Mouse (Mus musculus): ENCODE data around the gene Smg7.

The Smg7 gene

GRCm38 (mm10) chr1:152840343-152840742, 62.1 kb downstream of the Smg7 start:
- no peak for DNase-seq (ENCODE audit: low spot score in 2 of 2)

DNA sequence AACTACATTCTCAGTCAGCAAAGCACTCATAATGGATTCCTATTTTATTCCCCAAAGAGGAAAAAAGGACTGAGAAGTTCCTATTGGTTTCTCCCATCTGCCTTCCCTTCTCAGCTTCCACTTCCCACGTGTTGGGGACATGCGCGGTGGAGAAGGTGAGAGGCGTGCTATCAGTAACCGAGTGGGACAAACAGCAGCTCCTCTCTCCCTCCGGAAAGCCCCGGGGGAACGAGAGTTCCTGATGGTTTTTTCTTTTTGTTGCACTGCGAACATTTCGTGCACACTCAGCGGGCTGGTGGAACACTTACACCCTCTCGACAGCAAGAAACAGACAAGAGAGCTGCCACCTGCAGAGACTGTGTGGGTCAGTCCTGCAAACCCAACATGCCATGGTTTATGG, 63.6 kb downstream of the Smg7 start:
- no peak for DNase-seq (ENCODE audit: low spot score in 2 of 2)

DNA sequence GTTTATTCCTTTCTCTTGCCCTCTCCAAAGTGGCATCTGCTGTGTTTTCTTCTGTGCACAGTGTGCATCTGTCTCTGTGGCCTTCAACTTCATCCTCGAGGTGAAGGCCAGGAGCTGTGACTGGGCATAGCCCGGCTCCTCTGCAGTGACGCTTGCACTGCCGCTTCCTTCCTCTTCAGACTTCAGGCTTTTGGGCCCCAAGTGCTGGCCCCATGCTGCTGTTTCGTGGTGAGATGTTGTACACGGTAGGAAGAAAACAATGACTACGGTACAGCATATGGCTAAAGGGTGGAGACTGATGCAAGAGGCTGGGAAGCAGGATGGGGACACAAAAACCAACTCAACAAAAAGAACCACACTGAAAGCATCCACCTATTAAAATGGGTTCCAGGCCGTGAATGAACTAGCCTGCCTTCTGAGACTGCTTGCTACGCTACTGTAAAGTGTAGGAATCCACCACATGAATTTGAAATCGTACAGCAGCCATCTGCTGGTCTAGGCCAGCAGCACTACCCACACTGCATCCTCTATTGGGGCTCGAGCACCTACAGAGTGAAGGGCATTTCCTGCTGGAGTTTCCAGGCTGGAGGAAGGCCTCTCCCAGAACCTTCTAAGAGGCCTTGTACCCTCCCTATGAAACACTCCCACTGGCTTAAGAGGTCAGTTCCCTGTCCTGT, 64.3 kb downstream of the Smg7 start:
- DNase-seq (ENCODE audit: low spot score in 2 of 2): no peak

DNA sequence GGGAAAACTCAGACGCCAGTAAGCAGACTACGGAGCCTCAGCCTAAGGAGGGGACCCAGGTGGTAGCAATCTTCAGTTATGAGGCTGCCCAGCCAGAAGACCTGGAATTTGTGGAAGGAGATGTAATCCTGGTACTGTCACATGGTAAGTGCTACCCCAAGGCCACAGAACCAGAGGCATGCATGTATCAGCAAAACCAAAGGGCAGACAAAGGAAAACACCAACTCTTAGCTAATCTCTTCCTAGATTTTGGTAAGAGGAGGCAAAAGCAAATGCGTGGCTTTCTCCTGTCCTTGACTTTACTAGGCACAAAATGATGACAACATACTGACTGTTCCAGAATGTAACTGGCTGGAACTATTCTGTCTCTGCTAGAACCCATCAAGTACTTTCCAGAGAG, 67.4 kb downstream of the Smg7 start:
- no peak for DNase-seq (ENCODE audit: low spot score in 2 of 2)

DNA sequence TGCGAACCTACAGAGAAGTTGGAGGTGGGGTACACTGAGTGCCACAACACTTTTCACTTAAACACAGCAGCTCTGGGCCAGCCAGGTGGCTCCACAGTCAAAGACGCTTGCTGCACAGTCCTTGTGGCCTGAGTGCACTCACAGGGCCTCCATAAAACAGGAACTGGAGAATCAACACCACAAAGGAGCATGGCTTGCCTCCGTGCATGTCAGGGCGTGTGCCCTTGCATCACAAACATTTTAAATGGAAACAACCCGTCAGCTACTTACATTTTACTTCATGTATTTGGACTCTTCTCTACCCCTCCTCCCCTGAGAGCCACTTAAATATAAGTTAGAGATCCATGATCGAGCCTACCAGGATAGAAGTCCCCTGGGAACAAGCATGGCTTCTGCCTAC, 70.1 kb downstream of the Smg7 start:
- no peak for DNase-seq (ENCODE audit: low spot score in 2 of 2)

DNA sequence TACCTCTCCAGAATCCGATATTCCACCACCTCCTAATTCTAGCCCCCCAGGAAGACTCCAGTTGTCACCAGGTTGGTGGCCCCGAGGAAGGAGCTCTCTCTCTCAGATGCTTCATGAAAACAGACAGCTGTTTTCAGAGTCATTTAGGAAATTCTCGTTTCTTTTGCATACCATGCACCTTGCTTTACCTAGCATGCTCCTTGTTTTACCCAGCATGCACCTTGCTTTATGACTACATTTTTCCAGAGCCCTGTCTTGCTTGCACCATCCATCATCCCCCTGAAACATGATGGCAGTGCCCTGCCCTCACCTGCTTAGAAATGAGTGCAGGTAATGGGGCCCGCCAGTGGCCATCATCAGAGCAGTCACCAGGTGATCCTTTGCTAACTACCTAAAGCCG, 70.8 kb downstream of the Smg7 start:
- DNase-seq (ENCODE audit: low spot score in 2 of 2): no peak

DNA sequence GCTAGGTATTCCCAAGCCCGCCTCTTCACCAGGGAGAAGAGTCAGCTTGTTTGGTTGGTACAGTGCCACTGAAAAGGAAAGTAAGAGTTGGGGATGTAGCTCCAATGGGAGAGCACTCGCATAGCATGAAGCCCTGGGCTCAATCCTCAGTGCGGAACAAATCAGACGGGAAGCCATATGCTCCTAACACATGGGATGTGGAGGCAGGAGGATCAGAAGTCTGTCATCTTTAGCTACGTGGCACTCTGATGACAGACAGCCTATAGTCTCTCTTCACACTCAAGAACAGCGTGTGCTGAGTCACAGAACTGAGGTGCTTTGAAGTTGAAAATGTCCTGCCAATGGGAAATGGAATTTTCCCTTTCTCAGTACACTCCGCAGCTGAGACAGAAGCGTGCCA, 71.4 kb downstream of the Smg7 start:
- DNase-seq (ENCODE audit: low spot score in 2 of 2): no peak

GRCm38 (mm10) chr1:152830054-152830453, 72.4 kb downstream of the Smg7 start:
- no peak for DNase-seq (ENCODE audit: low spot score in 2 of 2)

- no peak for DNase-seq (ENCODE audit: low spot score in 2 of 2)
Measured at GRCm38 (mm10) chr1:152828637-152829355, 73.7 kb downstream of the Smg7 start.

DNA sequence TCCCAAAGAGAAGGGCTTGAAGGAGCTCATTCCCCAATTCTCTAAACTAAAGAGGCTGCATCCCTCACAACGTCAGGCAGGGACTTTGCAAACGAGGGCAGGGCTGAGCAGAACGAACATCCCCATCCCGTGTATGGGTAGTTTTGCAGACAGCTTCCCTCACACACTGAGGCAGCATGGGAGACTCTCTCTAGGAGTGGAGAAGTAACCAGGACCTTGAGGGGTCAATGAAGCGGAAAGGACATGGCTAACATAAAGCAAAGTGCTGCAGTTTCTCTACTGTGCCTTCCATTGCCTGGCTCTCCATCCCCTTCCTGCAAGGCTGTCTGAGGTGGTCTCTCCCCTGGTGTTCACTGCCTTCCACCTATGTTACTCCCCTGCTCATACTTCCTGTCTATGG, 74.3 kb downstream of the Smg7 start:
- no peak for DNase-seq (ENCODE audit: low spot score in 2 of 2)

DNA sequence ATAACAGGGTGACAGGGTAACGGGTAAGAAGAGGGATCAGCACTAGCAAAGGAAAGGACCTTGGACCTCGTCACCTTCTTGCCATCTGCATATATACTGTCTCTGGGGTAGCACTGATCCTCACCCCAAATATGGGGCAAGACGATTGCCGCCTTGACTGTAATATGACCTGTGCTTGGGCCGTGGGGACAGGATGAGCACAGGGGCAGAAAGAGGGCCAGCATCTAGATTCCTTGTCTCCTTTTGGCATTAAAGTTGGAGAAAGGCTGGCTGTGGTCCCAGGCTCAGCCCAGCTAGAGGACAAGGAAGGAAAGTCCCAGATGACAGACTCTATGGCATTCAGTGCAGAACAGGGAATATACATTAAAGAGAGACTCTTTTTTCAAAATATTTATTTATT, 76.0 kb downstream of the Smg7 start:
- DNase-seq (ENCODE audit: low spot score in 2 of 2): no peak

DNA sequence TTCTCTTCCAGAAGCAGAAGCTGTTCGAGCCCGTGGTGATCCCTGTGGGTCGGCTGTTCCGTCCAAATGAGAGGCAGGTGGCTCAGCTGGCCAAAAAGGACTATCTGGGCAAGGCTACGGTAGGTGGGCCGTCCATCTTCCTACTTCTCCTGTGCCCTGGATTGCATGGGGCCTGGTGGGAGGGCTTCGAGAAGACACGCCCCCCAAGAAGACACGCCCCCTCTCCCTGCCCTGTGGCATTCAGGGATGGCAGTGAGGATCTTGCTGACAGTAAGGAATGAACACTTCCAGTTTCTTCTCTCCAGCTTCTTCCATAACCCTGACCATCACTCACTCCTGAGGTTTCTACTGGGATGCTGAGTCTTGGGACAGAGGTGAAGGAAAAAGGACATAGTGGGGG, 78.2 kb downstream of the Smg7 start:
- DNase-seq (ENCODE audit: low spot score in 2 of 2): no peak

DNA sequence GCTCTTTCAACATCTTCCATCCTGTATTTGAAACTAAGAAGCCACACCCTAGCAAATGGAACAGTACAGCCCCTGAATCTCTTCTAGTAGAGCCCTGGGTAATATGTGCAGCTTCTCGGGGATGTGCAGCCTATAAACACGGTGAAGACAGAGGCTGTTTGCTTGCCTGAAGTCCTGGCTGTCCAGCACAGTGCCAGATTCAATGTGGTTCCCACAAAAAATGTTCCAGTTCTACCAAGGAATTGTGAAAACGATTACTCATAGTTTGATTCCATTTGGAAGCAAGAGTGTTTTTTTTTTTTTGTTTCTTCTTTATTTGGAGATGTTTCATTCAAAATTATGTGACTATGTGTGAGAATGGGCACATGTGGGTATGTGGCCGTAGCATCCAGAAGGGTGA, 80.7 kb downstream of the Smg7 start:
- no peak for DNase-seq (ENCODE audit: low spot score in 2 of 2)

GRCm38 (mm10) chr1:152820911-152821695, 81.3 kb downstream of the Smg7 start:
- no peak for DNase-seq (ENCODE audit: low spot score in 2 of 2)

DNA sequence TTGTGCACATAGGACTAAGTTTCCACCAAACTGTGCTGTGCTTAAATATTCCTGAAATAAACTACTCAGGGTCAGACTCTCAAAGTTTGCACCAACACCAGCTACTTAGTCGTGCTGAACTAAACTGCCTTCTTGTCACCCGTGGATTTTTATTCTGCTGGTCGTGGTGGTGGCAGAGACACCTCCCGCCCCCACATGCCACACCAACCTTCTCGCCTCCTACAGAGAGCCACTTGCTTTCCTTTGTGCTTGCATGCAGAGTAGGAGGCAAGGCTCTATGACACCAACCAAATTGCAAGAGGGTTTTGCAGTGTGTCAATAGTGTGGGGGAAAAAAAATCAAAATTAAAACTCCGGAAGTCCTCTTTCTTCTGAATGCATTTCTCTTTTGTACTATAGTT, 82.9 kb downstream of the Smg7 start:
- DNase-seq (ENCODE audit: low spot score in 2 of 2): no peak

- no peak for DNase-seq (ENCODE audit: low spot score in 2 of 2)
Measured at GRCm38 (mm10) chr1:152817794-152818193, 84.7 kb downstream of the Smg7 start.

- no peak for DNase-seq (ENCODE audit: low spot score in 2 of 2)
Measured at GRCm38 (mm10) chr1:152817027-152817769, 85.2 kb downstream of the Smg7 start.

DNA sequence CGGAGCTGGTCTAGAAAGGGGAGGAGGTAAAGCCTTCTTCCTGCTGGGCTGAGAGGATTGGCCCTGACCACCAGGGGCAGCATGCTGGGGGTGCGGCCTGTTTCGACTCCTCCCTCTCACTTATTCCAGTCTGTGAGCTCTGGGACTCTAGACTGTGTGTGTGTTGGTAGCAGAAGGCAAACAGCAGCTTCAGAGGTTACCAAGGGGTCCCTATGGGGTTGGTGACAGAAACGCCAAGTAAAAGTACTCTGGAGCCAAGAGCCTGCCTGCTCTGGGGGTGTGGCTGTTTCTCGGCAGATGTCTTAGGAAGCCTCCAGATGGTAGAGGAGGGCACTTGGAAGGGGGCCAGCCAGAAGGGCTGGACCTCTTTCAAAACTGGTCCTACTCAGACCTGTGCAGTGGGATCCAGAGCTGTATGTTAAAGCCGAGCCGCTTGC, 87.2 kb downstream of the Smg7 start:
- DNase-seq (ENCODE audit: low spot score in 2 of 2): peak; percentile 34 to 71

DNA sequence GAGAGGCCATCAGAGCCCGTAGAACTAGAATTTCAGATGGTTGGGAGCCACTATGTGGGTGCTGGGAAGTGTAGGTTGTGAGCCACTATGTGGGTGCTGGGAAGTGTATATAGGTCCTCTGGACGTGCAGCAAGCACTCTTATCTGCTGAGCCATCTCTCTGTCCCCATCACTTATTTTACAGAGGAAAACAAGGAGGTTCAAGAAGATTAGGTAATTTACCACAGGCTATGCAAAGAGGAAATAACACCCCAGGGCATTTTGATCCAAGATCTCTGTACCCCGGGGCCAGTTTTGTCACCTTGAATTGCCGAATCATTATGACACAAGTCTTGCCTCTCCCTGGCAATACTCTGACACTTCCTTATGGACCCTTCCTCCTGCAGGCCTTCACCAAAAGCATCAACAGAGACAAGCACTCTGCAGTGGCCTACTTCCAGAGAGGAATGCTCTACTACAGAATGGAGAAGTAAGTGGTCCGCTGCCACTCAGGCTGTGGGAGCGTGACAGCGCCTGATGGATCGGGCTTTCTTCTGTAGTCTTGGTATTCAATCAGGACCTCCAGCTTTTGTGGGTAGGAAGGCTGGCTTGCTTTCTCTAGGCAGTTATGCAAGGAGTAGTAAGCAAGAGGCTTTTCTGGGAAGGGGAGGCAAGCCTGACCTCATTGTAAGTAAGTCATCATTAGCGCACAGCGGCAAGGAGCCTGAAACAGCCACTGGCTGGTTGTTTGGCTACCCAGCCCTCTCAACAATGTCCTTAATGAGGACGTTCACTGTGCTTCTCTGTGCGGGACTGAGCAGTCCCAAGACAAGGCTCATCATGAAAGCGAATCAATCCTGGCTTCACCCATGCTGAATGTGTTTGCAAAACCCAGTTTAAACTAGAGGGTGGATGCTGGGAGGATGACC, 91.7 kb downstream of the Smg7 start:
- DNase-seq (ENCODE audit: low spot score in 2 of 2): no peak

DNA sequence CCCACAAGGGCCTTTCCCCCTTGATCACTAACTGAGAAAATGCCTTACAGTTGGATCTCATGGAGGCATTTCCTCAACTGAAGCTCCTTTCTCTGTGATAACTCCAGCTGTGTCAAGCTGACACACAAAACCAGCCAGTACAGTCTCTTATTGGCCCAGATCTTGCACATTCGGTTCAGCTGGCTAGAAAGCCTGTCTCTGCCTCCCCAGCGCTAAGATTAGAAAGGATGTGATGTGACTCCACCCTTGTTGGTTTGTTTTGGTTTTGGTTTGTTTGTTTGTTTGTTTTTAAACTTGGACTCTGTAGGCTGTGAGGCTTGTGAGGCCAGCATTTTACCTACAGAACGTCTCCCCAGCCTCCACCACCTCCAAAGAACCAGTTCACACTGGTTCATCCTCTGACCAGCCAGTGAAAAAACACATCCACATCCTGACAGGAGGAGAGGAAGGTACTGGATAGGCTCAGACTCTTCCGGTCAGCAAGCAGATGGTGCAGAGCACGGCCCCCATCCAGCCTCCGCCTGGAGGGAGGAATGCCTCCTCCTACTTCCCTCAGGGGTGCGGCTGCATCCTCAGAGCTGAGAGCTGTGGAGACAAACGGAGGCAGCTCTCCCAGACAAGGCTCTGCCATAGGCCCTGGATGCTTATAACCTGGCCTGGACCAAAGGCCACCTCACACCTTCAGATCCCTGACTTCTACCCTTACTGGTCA, 92.7 kb downstream of the Smg7 start:
- DNase-seq (ENCODE audit: low spot score in 2 of 2): no peak

- no peak for DNase-seq (ENCODE audit: low spot score in 2 of 2)
Measured at GRCm38 (mm10) chr1:152808392-152808680, 94.1 kb downstream of the Smg7 start.

All from cerebellum, postnatal 4 days (tissue).